ENCODE assay signal across 9 mouse cellular contexts in the genomic region with DNA sequence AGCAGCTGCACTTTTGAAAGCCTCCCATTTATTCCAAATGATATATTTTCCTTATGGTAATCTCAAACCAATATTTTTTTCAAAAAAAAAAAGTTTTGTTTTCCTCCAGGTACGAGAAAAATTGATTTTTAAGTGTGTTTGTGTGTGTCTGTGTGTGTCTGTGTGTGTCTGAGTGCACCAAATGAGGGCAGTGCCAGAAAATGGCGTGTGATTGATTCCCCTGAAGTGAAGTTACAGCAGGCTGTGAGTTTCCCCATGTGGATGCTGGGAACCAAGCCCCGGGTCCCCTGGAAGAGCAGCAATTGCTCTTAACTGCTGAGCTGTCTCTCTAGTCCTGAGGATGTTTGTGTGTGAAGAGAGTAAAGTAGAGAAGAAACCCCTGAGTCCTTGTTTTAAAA. TPM values are rescaled to one million over a fixed set of nuclear protein-coding genes. Genes with fewer than 3 reads are reported as not detected.
DNase-seq lines count a peak whose midpoint lies in the region; ATAC-seq and TF ChIP-seq lines count a peak whose summit lies in the region.
"Had no signal": no experiment of that assay in that cellular context is flagged by ENCODE, and none has a peak within 500 bp of the region (broad histone marks: within the 10 kb centered on the region; RNA-seq: fewer than 3 reads in every experiment).

No protein-coding gene starts in this region.

- H3K27me3 ChIP-seq in heart, embryonic 10.5 days (ENCODE audit: insufficient read depth, poor library complexity, severe bottlenecking) = no peaks in the 10 kb centered on the region
- H3K27me3 ChIP-seq in heart, embryonic 16.5 days (ENCODE audit: control insufficient read depth, insufficient read depth, low read length) = no peaks in the 10 kb centered on the region
- no peaks in the 10 kb centered on the region for H3K27me3 ChIP-seq in midbrain, embryonic 10.5 days (ENCODE audit: low read depth, poor library complexity, severe bottlenecking)

- peak overlapping the region; percentile 78 for H3K4me3 ChIP-seq in heart, embryonic 10.5 days
- peak overlapping the region; percentile 70 to 84; a peak in 2 of 4 replicates for H3K4me3 ChIP-seq in ES-E14 (ENCODE audit: insufficient read depth in 1 of 2, low read depth in 1 of 2, low read length in 2 of 2, poor library complexity in 1 of 2, severe bottlenecking in 1 of 2)
- peak overlapping the region; percentile 81 for H3K4me3 ChIP-seq in heart, embryonic 16.5 days (ENCODE audit: low read length)
- peak overlapping the region; percentile 90 for H3K4me3 ChIP-seq in midbrain, embryonic 10.5 days

- intact Hi-C loops in heart, postnatal 14 days (cut with DNase I) = no loop called here

- in situ Hi-C loops in ES-E14 (cut with MboI; ENCODE audit: low sequenced_read_pairs in 2 of 2, unreplicated experiment in 2 of 2) = no loop called here

- no peak for ATAC-seq in heart, embryonic 16.5 days (replicated peaks; ENCODE audit: extremely low read depth, insufficient read depth, low FRiP score)

- peak overlapping the region; percentile 71; the same call in 1 of the 2 replicates for H3K9ac ChIP-seq in ES-E14 (ENCODE audit: insufficient read depth, low read depth, low read length, poor library complexity, severe bottlenecking)
- peak overlapping the region; percentile 89 for H3K9ac ChIP-seq in heart, embryonic 16.5 days (ENCODE audit: low read length)

- H3K9me3 ChIP-seq in heart, embryonic 10.5 days = no peaks in the 10 kb centered on the region
- no peaks in the 10 kb centered on the region for H3K9me3 ChIP-seq in ES-E14 (ENCODE audit: control insufficient read depth, insufficient read depth, low read depth, low read length)
- no peaks in the 10 kb centered on the region for H3K9me3 ChIP-seq in heart, embryonic 16.5 days (replicated peaks; ENCODE audit: control insufficient read depth, low read length)
- H3K9me3 ChIP-seq in midbrain, embryonic 10.5 days (replicated peaks) = no peaks in the 10 kb centered on the region

- DNase-seq in heart, embryonic 10.5 days (ENCODE audit: low spot score) = no peak
- no peak for DNase-seq in heart, postnatal 14 days
- no peak for DNase-seq in ES-E14 (ENCODE audit: low read depth, low spot score)
- DNase-seq in midbrain, embryonic 10.5 days (ENCODE audit: low spot score) = no peak
- no peak for DNase-seq in left cerebral cortex, adult 8-10 months (ENCODE audit: low spot score in 2 of 2)
- no peak for DNase-seq in spleen, postnatal 36 days (ENCODE audit: low spot score in 2 of 2)
- no peak for DNase-seq in spleen, adult 12 weeks (ENCODE audit: low spot score)

- peak overlapping the region; percentile 78 for H3K4me2 ChIP-seq in heart, embryonic 16.5 days (ENCODE audit: low read depth, low read length)

- H3K27ac ChIP-seq in heart, embryonic 10.5 days = peak overlapping the region; percentile 93
- H3K27ac ChIP-seq in ES-E14 (ENCODE audit: insufficient read depth, low read depth, low read length, poor library complexity, severe bottlenecking) = no peak overlapping the region
- peak overlapping the region; percentile 76; the same call in 1 of the 2 replicates for H3K27ac ChIP-seq in heart, embryonic 16.5 days (ENCODE audit: low read length)
- H3K27ac ChIP-seq in midbrain, embryonic 10.5 days (replicated peaks) = peak overlapping the region; percentile 90

- H3K36me3 ChIP-seq in heart, embryonic 10.5 days = no peaks in the 10 kb centered on the region
- no peaks in the 10 kb centered on the region for H3K36me3 ChIP-seq in ES-E14 (ENCODE audit: control insufficient read depth, insufficient read depth, low read length, poor library complexity, severe bottlenecking)
- no peaks in the 10 kb centered on the region for H3K36me3 ChIP-seq in heart, embryonic 16.5 days (ENCODE audit: control insufficient read depth, insufficient read depth)
- no peaks in the 10 kb centered on the region for H3K36me3 ChIP-seq in midbrain, embryonic 10.5 days

- WGBS in heart, embryonic 10.5 days = 21% methylated on average over 3 of the region's 3 CpGs
- 18% methylated on average over 3 of the region's 3 CpGs for WGBS in heart, embryonic 16.5 days
- WGBS in midbrain, embryonic 10.5 days = 28% methylated on average over 3 of the region's 3 CpGs

- H3K4me1 ChIP-seq in heart, embryonic 10.5 days = peaks cover 11% of the 10 kb centered on the region
- peaks cover 0 to 4% of the 10 kb centered on the region in 2 experiments; a peak in 1 of 4 replicates for H3K4me1 ChIP-seq in ES-E14 (ENCODE audit: control insufficient read depth in 2 of 2, insufficient read depth in 2 of 2, low read length in 2 of 2, poor library complexity in 1 of 2)
- peaks cover 13% of the 10 kb centered on the region for H3K4me1 ChIP-seq in heart, embryonic 16.5 days (ENCODE audit: control insufficient read depth, insufficient read depth, low read length)
- peaks cover 27% of the 10 kb centered on the region for H3K4me1 ChIP-seq in midbrain, embryonic 10.5 days

TF ChIP-seq in ES-E14, 5 proteins besides CTCF, POLR2A, EP300 and RAD21:
- TF ChIP-seq ZNF384 (IDR thresholded peaks at IDR 0.05; ENCODE audit: low read depth, low read length) = no peak
- no peak for TF ChIP-seq HCFC1 (IDR thresholded peaks at IDR 0.05; ENCODE audit: borderline replicate concordance, insufficient read depth, low read length)
- TF ChIP-seq MAFK (IDR thresholded peaks at IDR 0.05; ENCODE audit: insufficient read depth, low read depth, low read length) = no peak
- no peak for TF ChIP-seq CHD2 (IDR thresholded peaks at IDR 0.05; ENCODE audit: low read depth, low read length)
- TF ChIP-seq ZC3H11A (IDR thresholded peaks at IDR 0.05; ENCODE audit: borderline replicate concordance, low read depth, low read length) = no peak

RNA-seq across cellular contexts. Expression of a gene that starts 0.8 kb away (rescaled TPM):
- polyA plus RNA-seq in heart, embryonic 10.5 days (2016; fragmentation: Nextera tagmentation; extraction: Ambion mirVana) = 6.6 and 7.0 TPM in 2 replicates
- 1 to 10 TPM; 4.1 to 4.3 TPM for total RNA-seq in heart, postnatal 14 days (2021)
- total RNA-seq in ES-E14 (2012; rRNA removed) = 1.9 and 2.2 TPM in 2 replicates
- 7.3 and 7.8 TPM in 2 replicates for polyA plus RNA-seq in heart, embryonic 16.5 days (2015; fragmentation: Nextera tagmentation; extraction: Ambion mirVana)
- 8.4 and 9.7 TPM in 2 replicates for polyA plus RNA-seq in midbrain, embryonic 10.5 days (2016; fragmentation: Nextera tagmentation; extraction: Ambion mirVana)
- total RNA-seq in left cerebral cortex, adult 8-10 months (2022) = 10 to 100 TPM; 16.0 to 18.4 (median 17.2) TPM

RNA-seq across cellular contexts. Expression of a gene that starts 3.9 kb away (rescaled TPM):
- 38.2 and 40.9 TPM in 2 replicates for polyA plus RNA-seq in heart, embryonic 10.5 days (2016; fragmentation: Nextera tagmentation; extraction: Ambion mirVana)
- 10 to 100 TPM; 22.7 to 23.5 TPM for total RNA-seq in heart, postnatal 14 days (2021)
- 8.4 and 10.0 TPM in 2 replicates for total RNA-seq in ES-E14 (2012; rRNA removed)
- 45.9 and 47.2 TPM in 2 replicates for polyA plus RNA-seq in heart, embryonic 16.5 days (2015; fragmentation: Nextera tagmentation; extraction: Ambion mirVana)
- polyA plus RNA-seq in midbrain, embryonic 10.5 days (2016; fragmentation: Nextera tagmentation; extraction: Ambion mirVana) = 55.8 and 60.4 TPM in 2 replicates
- total RNA-seq in left cerebral cortex, adult 8-10 months (2022) = 10 to 100 TPM; 27.2 to 32.5 (median 31.5) TPM

RNA-seq across cellular contexts. Expression of a gene that starts 59.0 kb away (rescaled TPM):
- polyA plus RNA-seq in heart, embryonic 10.5 days (2016; fragmentation: Nextera tagmentation; extraction: Ambion mirVana) = not detected in 2 replicates
- not detected for total RNA-seq in heart, postnatal 14 days (2021)
- total RNA-seq in ES-E14 (2012; rRNA removed) = not detected in 2 replicates
- polyA plus RNA-seq in heart, embryonic 16.5 days (2015; fragmentation: Nextera tagmentation; extraction: Ambion mirVana) = not detected in 2 replicates
- not detected in 2 replicates for polyA plus RNA-seq in midbrain, embryonic 10.5 days (2016; fragmentation: Nextera tagmentation; extraction: Ambion mirVana)
- total RNA-seq in left cerebral cortex, adult 8-10 months (2022) = under 1 TPM in 1 of 4 experiments, not detected in 3; 0.37 TPM
- polyA plus RNA-seq: large intestine, adult 2 months had no signal
